Mouse (Mus musculus) left cerebral cortex, postnatal 25 days (tissue): Measurements from ENCODE around the gene Sgms1. TPM values are rescaled to one million over a fixed set of nuclear protein-coding genes. Genes with fewer than 3 reads are reported as not detected.

ENCODE experiments used
- DNase-seq, 2 experiments: peaks; one replicate each; pipeline ENCODE4 v3.0.0; 2022; ENCODE audit warnings: low spot score in 2 of 2, mixed read lengths in 1 of 2
- intact Hi-C: fragments of 180-260 bp; cut with DNase I; formaldehyde crosslinking; loops from one replicate; pipeline ENCODE4 v1.15.1; 2025
- total RNA-seq, 2 experiments: library from RNA; stranded (reverse); gene quantifications; 2 replicates each; pipeline ENCODE4 v1.2.3; 2021

Gene Sgms1
- total RNA-seq, 2 experiments from 2014 or later = 44.2 to 53.5 TPM

DNA sequence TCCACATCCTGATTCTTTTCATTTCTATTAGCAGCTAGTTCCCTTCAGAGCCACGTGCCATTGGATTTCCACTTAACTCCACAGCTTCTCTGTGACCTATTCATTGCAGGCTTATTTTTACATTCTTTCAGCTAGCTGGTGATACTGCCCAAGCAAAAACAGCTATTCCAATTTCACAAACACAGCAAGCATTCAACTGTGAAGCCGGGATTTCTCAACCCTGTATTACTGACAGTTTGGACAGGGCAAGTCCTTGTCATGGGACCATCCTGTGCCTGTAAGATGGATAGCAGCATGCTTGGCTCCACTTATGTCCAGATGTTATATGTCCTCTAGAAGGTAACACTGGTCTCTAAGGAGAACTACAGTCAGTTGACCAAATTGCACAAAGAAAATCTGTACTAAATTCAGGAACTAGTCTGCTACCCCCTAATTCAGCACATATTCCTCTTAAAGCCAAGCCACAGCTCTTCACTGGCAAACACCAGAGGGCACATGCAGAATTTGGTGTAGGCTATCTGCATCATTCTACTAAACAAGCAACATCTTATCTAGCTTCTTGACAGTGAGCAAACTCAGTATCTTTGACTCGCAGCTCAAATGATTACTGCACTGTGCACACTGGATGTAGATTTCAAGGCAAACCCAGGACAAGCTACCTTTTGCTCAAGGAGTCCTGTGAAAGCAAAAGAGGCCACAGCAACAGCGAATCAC lies 189.5 kb downstream of the Sgms1 start:
- DNase-seq = no peak
- intact Hi-C loops = no loop called here

DNA sequence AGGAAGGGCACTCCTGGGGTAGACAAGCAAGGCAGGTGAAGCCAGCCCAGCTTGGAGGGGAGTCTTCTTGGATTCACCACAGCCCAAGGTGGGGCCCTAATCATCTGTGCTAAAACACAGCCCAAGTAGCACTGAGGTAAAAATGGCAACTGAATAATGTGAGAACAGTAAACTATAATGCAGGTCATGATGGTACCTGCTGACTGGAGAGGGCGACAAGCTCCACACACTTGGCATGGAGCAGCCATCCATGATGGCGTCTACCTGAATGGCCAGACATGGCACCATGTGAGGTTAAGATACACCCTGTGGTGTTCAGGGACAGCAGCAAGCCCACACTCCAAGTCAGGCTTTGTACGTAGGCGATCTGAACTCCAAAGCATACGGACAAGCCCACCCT lies 190.4 kb downstream of the Sgms1 start:
- intact Hi-C loops = no loop called here

DNA sequence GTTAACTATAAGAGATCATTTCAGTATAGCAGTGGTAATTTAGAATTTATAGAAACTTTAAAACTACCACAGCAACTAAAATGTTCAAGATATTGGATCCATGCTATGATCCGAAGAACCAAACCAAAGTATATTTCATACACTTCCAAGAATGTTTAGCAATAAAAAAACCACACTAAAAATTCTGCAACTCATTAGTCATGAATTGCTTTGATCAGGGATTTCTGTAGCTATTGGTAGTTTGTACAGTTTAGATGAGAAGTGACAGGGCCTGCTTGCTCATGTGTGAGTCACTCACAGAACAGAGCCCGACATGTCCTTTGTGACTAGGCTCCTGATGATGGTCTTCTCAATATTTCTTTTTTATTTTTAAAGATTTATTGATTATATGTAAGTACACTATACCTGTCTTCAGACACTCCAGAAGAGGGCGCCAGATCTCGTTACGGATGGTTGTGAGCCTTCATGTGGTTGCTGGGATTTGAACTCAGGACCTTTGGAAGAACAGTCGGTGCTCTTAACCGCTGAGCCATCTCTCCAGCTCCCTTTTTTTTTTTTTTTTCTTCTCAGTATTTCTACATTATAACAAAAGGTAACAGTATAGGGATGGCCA lies 190.9 kb downstream of the Sgms1 start:
- intact Hi-C loops = no loop called here
- DNase-seq = no peak

More for the DNA sequence above, 190.4 kb downstream of the Sgms1 start:
- no peak for DNase-seq

- intact Hi-C loops = no loop called here
- peak in 1 of 2 experiments; percentile 43 for DNase-seq
Observed at GRCm38 (mm10) chr19:32196976-32197819, 192.3 kb downstream of the Sgms1 start.

DNA sequence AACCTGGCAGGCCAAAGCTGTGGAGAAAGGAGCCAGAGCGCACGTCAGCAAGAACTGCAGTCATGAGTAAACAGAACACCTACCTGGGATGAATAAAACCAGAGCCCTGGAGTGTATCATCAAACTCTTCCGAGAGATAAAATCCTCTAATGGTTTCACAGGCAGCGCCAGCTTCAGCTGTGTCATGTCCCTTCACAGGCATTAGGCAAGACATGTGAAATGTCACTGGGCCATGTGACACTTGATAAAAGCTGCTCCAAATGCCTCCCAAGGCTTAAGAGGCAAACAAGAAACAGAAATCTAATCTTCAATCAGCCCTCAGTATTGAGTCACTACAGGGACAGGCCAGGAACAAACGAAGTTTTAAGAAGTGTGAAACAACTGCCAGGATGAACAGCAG lies 193.3 kb downstream of the Sgms1 start:
- DNase-seq = no peak
- intact Hi-C loops = no loop called here

- intact Hi-C loops = no loop called here
- no peak for DNase-seq
Observed at GRCm38 (mm10) chr19:32194863-32195262, 194.7 kb downstream of the Sgms1 start.

DNA sequence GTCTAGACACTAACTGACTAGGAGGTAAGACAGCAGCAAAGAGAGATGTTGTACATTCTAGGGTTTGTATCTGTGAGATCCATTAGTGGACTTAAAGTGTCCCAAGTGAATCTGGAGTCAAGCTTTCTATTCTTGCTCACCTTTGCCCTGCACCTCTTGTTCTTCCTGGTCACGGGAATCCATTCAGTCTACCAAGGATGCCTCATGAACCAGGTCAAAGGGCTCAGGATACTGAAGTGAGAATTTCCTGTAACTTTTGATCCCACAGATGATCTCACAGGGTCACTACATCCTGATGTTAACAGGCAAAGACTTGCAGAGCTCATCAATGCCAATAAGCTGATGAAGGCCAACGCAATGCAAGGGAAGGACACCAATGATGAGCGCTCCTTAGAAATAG lies 195.4 kb downstream of the Sgms1 start:
- intact Hi-C loops = no loop called here
- DNase-seq = no peak

- DNase-seq = no peak
- intact Hi-C loops = no loop called here
Observed at GRCm38 (mm10) chr19:32191596-32191995, 197.9 kb downstream of the Sgms1 start.

DNA sequence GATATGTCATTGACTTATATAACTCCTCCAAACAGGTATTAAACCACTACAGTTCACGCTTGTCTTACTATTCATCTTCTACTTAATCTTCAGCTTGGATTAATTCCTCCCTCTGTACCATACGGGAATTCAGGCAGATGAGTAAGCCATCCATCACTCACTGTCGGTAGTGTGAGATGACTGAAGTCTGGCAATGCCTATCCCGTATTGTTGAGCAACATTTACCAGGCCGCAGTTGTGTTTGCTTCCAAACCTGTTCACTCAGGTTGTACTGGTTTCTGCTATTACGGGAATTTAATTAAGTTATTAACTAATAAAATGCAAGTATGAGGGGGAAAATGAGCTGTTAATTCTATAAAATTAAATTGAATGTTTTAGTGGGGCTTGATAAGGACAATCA lies 199.6 kb downstream of the Sgms1 start:
- DNase-seq = no peak
- intact Hi-C loops = no loop called here

DNA sequence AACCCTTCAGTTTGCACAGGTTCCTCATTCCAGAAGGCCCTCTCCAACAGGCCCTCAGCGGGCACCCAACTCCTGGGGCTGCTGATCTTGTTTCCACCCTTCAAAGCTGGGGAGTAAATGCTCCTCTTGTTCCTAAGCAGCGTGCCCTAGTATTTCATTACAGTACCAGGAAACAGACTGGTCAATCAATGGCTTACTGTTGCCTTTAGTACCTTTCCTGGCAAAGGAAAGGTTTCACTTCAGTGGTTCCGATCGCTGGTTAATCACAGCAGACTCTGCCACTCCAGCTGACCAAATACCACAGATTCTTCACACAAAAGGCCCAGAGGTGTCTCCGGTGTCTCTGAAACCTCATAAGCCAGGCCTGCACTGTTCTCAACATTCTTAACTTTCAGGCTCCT lies 200.5 kb downstream of the Sgms1 start:
- intact Hi-C loops = no loop called here
- no peak for DNase-seq

GRCm38 (mm10) chr19:32186594-32187092 lies 202.9 kb downstream of the Sgms1 start:
- no peak for DNase-seq
- intact Hi-C loops = no loop called here

GRCm38 (mm10) chr19:32183005-32183404 lies 206.5 kb downstream of the Sgms1 start:
- intact Hi-C loops = loop anchor here (5.0 kb wide), 1 partner anchor 139 kb away; no protein-coding TSS in a partner anchor
- DNase-seq = no peak

DNA sequence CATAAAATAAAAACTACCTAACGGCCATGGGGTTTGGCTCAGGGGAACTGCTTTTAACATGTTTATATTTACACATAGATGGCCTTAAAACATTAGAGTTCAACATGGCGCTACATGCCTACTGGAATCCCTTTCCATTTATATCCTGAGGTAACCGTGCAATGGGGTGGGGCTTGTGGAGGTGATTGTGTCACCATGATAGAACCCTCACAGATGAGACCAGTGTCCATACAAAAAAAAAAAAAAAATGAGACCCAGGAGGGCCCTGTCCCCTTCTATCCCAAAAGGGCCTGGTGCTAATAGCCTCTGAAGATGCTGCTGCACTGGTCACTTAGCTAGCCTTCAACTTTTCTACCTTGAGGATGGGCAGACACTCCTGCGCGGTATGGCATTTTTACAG lies 207.0 kb downstream of the Sgms1 start:
- DNase-seq = no peak
- intact Hi-C loops = loop anchor here (5.0 kb wide), 1 partner anchor 140 kb away; no protein-coding TSS in a partner anchor

DNA sequence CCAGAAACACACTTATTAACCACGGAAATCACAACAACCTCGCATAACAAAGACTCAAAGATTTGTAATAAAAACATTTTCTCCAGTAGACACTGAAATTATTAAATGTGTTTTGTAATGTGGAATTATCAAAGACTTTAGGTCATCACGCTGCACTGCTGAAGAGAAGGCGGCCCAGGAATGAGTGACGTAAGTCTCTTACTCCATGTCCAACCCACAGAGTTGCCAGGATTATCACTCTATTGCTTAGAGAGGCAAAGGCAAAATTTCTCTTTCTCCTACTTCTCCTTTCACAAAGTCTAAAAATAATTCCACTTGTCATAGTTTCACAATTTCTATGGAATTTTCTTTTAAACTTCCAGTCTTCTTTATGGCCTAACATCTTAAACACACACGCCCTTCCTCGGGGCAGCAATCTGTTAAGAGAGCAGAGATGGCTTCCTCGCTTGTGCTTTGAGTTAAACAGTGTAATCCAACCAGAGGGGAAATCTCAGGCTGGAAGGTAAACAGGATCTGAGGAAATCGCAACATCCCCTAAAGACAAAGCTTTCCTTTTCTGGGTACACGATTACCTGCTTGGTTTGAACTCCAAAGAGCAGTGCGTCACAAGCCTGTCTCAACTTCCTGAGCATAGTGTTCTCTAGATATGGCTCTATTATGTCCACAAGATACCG lies 207.7 kb downstream of the Sgms1 start:
- peak in 1 of 2 experiments; percentile 46 for DNase-seq
- intact Hi-C loops = loop anchor here (5.0 kb wide), 1 partner anchor 140 kb away; no protein-coding TSS in a partner anchor

GRCm38 (mm10) chr19:32180756-32181674 lies 208.5 kb downstream of the Sgms1 start:
- no peak for DNase-seq
- intact Hi-C loops = loop anchor here (5.0 kb wide), 1 partner anchor 141 kb away; no protein-coding TSS in a partner anchor

- DNase-seq = no peak
- intact Hi-C loops = loop anchor here (5.0 kb wide), 1 partner anchor 142 kb away; no protein-coding TSS in a partner anchor
Observed at GRCm38 (mm10) chr19:32179978-32180413, 209.5 kb downstream of the Sgms1 start.

DNA sequence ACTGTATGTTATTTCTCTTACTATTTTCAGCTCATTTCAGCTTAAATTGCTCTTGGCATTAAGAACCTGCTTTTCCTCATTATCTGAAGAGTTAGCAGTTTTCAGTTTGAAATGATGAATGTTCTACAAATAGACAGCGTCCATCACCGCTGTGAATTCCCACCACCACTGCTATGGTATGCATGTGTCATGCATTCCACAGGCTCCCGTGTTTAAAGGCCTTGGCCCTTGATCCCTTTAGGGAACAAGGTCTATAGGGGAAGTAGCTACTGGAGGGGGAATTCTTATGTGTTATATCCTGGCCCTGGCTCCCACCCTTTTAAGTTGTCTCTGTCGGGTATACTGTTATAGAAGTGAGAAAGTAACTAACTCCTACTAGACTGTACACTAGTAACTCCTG lies 210.0 kb downstream of the Sgms1 start:
- intact Hi-C loops = no loop called here
- DNase-seq = no peak

GRCm38 (mm10) chr19:32178161-32178560 lies 211.4 kb downstream of the Sgms1 start:
- no peak for DNase-seq
- intact Hi-C loops = no loop called here
